Mouse (Mus musculus): ENCODE measurements around the gene Fcor. TPM values are rescaled to one million over a fixed set of nuclear protein-coding genes. Genes with fewer than 3 reads are reported as not detected.

Gene Fcor
- 7.6 and 9.9 TPM in 2 replicates for polyA plus RNA-seq (2015; fragmentation: Nextera tagmentation; extraction: Ambion mirVana)

- H3K4me2 ChIP-seq, result peak within 1 kb of the TSS; percentile 79
- H3K9ac ChIP-seq, result peak within 1 kb of the TSS; percentile 51
- H3K27ac ChIP-seq, result peak within 1 kb of the TSS; percentile 85
- peak; percentile 85 for ATAC-seq (ENCODE audit: insufficient number of reproducible peaks, low FRiP score, low TSS enrichment, low read depth)
- no peaks in the 10 kb centered on the region for H3K9me3 ChIP-seq
- peak within 1 kb of the TSS; percentile 61 for H3K4me3 ChIP-seq
- under 1% methylated on average over 23 of the region's 23 CpGs for WGBS
- no peaks in the 10 kb centered on the region for H3K27me3 ChIP-seq
- peaks cover 6% of the 10 kb centered on the region for H3K4me1 ChIP-seq
- H3K36me3 ChIP-seq, result no peaks in the 10 kb centered on the region
Measured at GRCm38 (mm10) chr8:3671980-3672491, at the start of gene Fcor. Fcor (minus strand) TSS chr8:3672362.

- Histone ChIP-seq H3K9ac (no peak overlapping the region), H3K27me3 (no peaks in the 10 kb centered on the region), H3K4me1 (no peaks in the 10 kb centered on the region), H3K27ac (no peak overlapping the region), H3K36me3 (no peaks in the 10 kb centered on the region), H3K9me3 (no peaks in the 10 kb centered on the region), H3K4me2 (no peak overlapping the region), H3K4me3 (no peak overlapping the region)
- no peak for ATAC-seq (ENCODE audit: insufficient number of reproducible peaks, low FRiP score, low TSS enrichment, low read depth)
- WGBS, result 29% methylated on average over 1 of the region's 1 CpGs
Measured at GRCm38 (mm10) chr8:3721041-3721440, 48.9 kb upstream of the Fcor start.

GRCm38 (mm10) chr8:3720551-3720950 is 48.4 kb upstream of the Fcor start, which contains the start of gene Clec4g:
Clec4g (minus strand) TSS chr8:3720651.
- 76% methylated on average over 5 of the region's 5 CpGs for WGBS
- H3K27me3 ChIP-seq, result no peaks in the 10 kb centered on the region
- no peak within 1 kb of the TSS for H3K9ac ChIP-seq
- ATAC-seq (ENCODE audit: insufficient number of reproducible peaks, low FRiP score, low TSS enrichment, low read depth), result no peak
- H3K4me1 ChIP-seq, result no peaks in the 10 kb centered on the region
- no peak within 1 kb of the TSS for H3K4me2 ChIP-seq
- H3K27ac ChIP-seq, result no peak within 1 kb of the TSS
- no peak within 1 kb of the TSS for H3K4me3 ChIP-seq
- H3K36me3 ChIP-seq, result no peaks in the 10 kb centered on the region
- H3K9me3 ChIP-seq, result no peaks in the 10 kb centered on the region

GRCm38 (mm10) chr8:3718559-3718958 is 46.4 kb upstream of the Fcor start:
- no peak overlapping the region for H3K9ac ChIP-seq
- H3K4me3 ChIP-seq, result no peak overlapping the region
- no peak for ATAC-seq (ENCODE audit: insufficient number of reproducible peaks, low FRiP score, low TSS enrichment, low read depth)
- H3K4me2 ChIP-seq, result no peak overlapping the region
- H3K27me3 ChIP-seq, result no peaks in the 10 kb centered on the region
- H3K9me3 ChIP-seq, result no peaks in the 10 kb centered on the region
- H3K36me3 ChIP-seq, result no peaks in the 10 kb centered on the region
- H3K4me1 ChIP-seq, result no peaks in the 10 kb centered on the region
- H3K27ac ChIP-seq, result no peak overlapping the region
- 15% methylated on average over 14 of the region's 14 CpGs for WGBS

- H3K4me3 ChIP-seq, result no peak overlapping the region
- ATAC-seq (ENCODE audit: insufficient number of reproducible peaks, low FRiP score, low TSS enrichment, low read depth), result no peak
- no peak overlapping the region for H3K4me2 ChIP-seq
- no peaks in the 10 kb centered on the region for H3K27me3 ChIP-seq
- no peaks in the 10 kb centered on the region for H3K4me1 ChIP-seq
- H3K27ac ChIP-seq, result no peak overlapping the region
- no peaks in the 10 kb centered on the region for H3K36me3 ChIP-seq
- WGBS, result 82% methylated on average over 12 of the region's 12 CpGs
- H3K9ac ChIP-seq, result no peak overlapping the region
- no peaks in the 10 kb centered on the region for H3K9me3 ChIP-seq
Measured at GRCm38 (mm10) chr8:3717321-3717954, 45.3 kb upstream of the Fcor start.

- Histone ChIP-seq H3K4me2 (no peak overlapping the region), H3K4me1 (no peaks in the 10 kb centered on the region), H3K9me3 (no peaks in the 10 kb centered on the region), H3K27ac (no peak overlapping the region), H3K4me3 (no peak overlapping the region), H3K9ac (no peak overlapping the region), H3K36me3 (no peaks in the 10 kb centered on the region), H3K27me3 (no peaks in the 10 kb centered on the region)
- no peak for ATAC-seq (ENCODE audit: insufficient number of reproducible peaks, low FRiP score, low TSS enrichment, low read depth)
- 57% methylated on average over 2 of the region's 2 CpGs for WGBS
Measured at GRCm38 (mm10) chr8:3711646-3712045, 39.5 kb upstream of the Fcor start.

- ATAC-seq (ENCODE audit: insufficient number of reproducible peaks, low FRiP score, low TSS enrichment, low read depth), result no peak
- Histone ChIP-seq H3K27me3 (no peaks in the 10 kb centered on the region), H3K4me3 (no peak overlapping the region), H3K4me1 (no peaks in the 10 kb centered on the region), H3K9me3 (no peaks in the 10 kb centered on the region), H3K27ac (no peak overlapping the region), H3K36me3 (no peaks in the 10 kb centered on the region), H3K9ac (no peak overlapping the region), H3K4me2 (no peak overlapping the region)
- 80% methylated on average over 3 of the region's 3 CpGs for WGBS
Measured at GRCm38 (mm10) chr8:3710312-3710711, 38.1 kb upstream of the Fcor start.

GRCm38 (mm10) chr8:3707611-3708010 is 35.4 kb upstream of the Fcor start:
- WGBS, result 69% methylated on average over 7 of the region's 7 CpGs
- H3K4me1 ChIP-seq, result no peaks in the 10 kb centered on the region
- no peaks in the 10 kb centered on the region for H3K36me3 ChIP-seq
- no peak for ATAC-seq (ENCODE audit: insufficient number of reproducible peaks, low FRiP score, low TSS enrichment, low read depth)
- H3K4me3 ChIP-seq, result no peak overlapping the region
- H3K4me2 ChIP-seq, result no peak overlapping the region
- H3K27ac ChIP-seq, result no peak overlapping the region
- H3K27me3 ChIP-seq, result no peaks in the 10 kb centered on the region
- no peak overlapping the region for H3K9ac ChIP-seq
- no peaks in the 10 kb centered on the region for H3K9me3 ChIP-seq

- no peak for ATAC-seq (ENCODE audit: insufficient number of reproducible peaks, low FRiP score, low TSS enrichment, low read depth)
- no peak overlapping the region for H3K4me3 ChIP-seq
- H3K9me3 ChIP-seq, result no peaks in the 10 kb centered on the region
- no peaks in the 10 kb centered on the region for H3K27me3 ChIP-seq
- no peaks in the 10 kb centered on the region for H3K4me1 ChIP-seq
- H3K27ac ChIP-seq, result no peak overlapping the region
- WGBS, result 67% methylated on average over 4 of the region's 4 CpGs
- H3K9ac ChIP-seq, result no peak overlapping the region
- H3K36me3 ChIP-seq, result no peaks in the 10 kb centered on the region
- H3K4me2 ChIP-seq, result no peak overlapping the region
Measured at GRCm38 (mm10) chr8:3705711-3706110, 33.5 kb upstream of the Fcor start.

- WGBS, result 93% methylated on average over 1 of the region's 1 CpGs
- ATAC-seq (ENCODE audit: insufficient number of reproducible peaks, low FRiP score, low TSS enrichment, low read depth), result no peak
- H3K27me3 ChIP-seq, result no peaks in the 10 kb centered on the region
- no peak overlapping the region for H3K4me2 ChIP-seq
- H3K4me1 ChIP-seq, result no peaks in the 10 kb centered on the region
- H3K4me3 ChIP-seq, result no peak overlapping the region
- no peak overlapping the region for H3K27ac ChIP-seq
- H3K9me3 ChIP-seq, result no peaks in the 10 kb centered on the region
- no peak overlapping the region for H3K9ac ChIP-seq
- no peaks in the 10 kb centered on the region for H3K36me3 ChIP-seq
Measured at GRCm38 (mm10) chr8:3701491-3701890, 29.3 kb upstream of the Fcor start.

- Histone ChIP-seq H3K9ac (no peak within 1 kb of the TSS), H3K36me3 (no peaks in the 10 kb centered on the region), H3K4me2 (no peak within 1 kb of the TSS), H3K27me3 (no peaks in the 10 kb centered on the region), H3K4me3 (no peak within 1 kb of the TSS), H3K9me3 (no peaks in the 10 kb centered on the region), H3K4me1 (no peaks in the 10 kb centered on the region), H3K27ac (no peak within 1 kb of the TSS)
- 63% methylated on average over 3 of the region's 3 CpGs for WGBS
- no peak for ATAC-seq (ENCODE audit: insufficient number of reproducible peaks, low FRiP score, low TSS enrichment, low read depth)
Measured at GRCm38 (mm10) chr8:3694121-3694520, 22.0 kb upstream of the Fcor start, which contains the start of gene Fcer2a. Fcer2a (minus strand) TSS chr8:3694175.

- H3K4me3 ChIP-seq, result no peak overlapping the region
- no peak overlapping the region for H3K27ac ChIP-seq
- WGBS, result 64% methylated on average over 3 of the region's 3 CpGs
- no peaks in the 10 kb centered on the region for H3K9me3 ChIP-seq
- H3K4me2 ChIP-seq, result no peak overlapping the region
- H3K27me3 ChIP-seq, result no peaks in the 10 kb centered on the region
- H3K4me1 ChIP-seq, result no peaks in the 10 kb centered on the region
- no peaks in the 10 kb centered on the region for H3K36me3 ChIP-seq
- H3K9ac ChIP-seq, result no peak overlapping the region
- no peak for ATAC-seq (ENCODE audit: insufficient number of reproducible peaks, low FRiP score, low TSS enrichment, low read depth)
Measured at GRCm38 (mm10) chr8:3690774-3691173, 18.6 kb upstream of the Fcor start.
